Mouse (Mus musculus) small intestine, adult 2 months (tissue): ENCODE data around the gene Sos1.

ENCODE experiments used
- CTCF ChIP-seq: fragments of 200-500 bp; IDR thresholded peaks from 2 replicates; pipeline ENCODE4 v1.5.1; 2012; ENCODE audit warnings: low read depth, mild to moderate bottlenecking, control low read depth, inconsistent platforms, low read length, moderate library complexity, mixed read lengths; ENCODE audit not compliant: insufficient replicate concordance, insufficient read length; ENCODE audit errors: extremely low read depth
- POLR2A ChIP-seq: fragments of 200-500 bp; IDR thresholded peaks from 2 replicates; pipeline ENCODE4 v1.6.1; 2012; ENCODE audit warnings: low read depth, mild to moderate bottlenecking, control low read depth, inconsistent platforms, low read length, moderate library complexity

- TF ChIP-seq CTCF (no peak), POLR2A (no peak)
Measured at GRCm38 (mm10) chr17:80513766-80514165, 33.5 kb upstream of the Sos1 start.
